Mouse (Mus musculus) liver, embryonic 14.5 days (tissue): ENCODE results near the gene Gm49320. TPM values are rescaled to one million over a fixed set of nuclear protein-coding genes. Genes with fewer than 3 reads are reported as not detected.

Source experiments
- ATAC-seq: fragments of 200-750 bp; cut with Nextera tagmentation; 2 replicates; pipeline ENCODE4 v1.8.0; 2017; ENCODE audit warnings: moderate number of reproducible peaks, mild to moderate bottlenecking, moderate library complexity; ENCODE audit not compliant: insufficient read depth
- DNase-seq, 3 experiments: peaks; one replicate each; pipeline ENCODE4 v3.0.0-alpha.2; 2012 to 2013; ENCODE audit warnings: low read depth in 3 of 3, low spot score in 3 of 3
- H3K27ac ChIP-seq: fragments of 300-500 bp; sonication (generic); 2 replicates; pipeline ENCODE4 v1.5.1; 2014; ENCODE audit warnings: moderate library complexity, mild to moderate bottlenecking, control low read depth, inconsistent platforms
- H3K27me3 ChIP-seq: fragments of 300-500 bp; sonication (generic); 2 replicates; pipeline ENCODE4 v1.6.1; 2014; ENCODE audit warnings: mild to moderate bottlenecking, low read length, moderate library complexity; ENCODE audit not compliant: control insufficient read depth, insufficient read depth
- H3K36me3 ChIP-seq: fragments of 300-500 bp; sonication (generic); replicated peaks from 2 replicates; pipeline ENCODE4 v1.6.1; 2014; ENCODE audit warnings: low read depth; ENCODE audit not compliant: control insufficient read depth, insufficient read depth
- H3K4me1 ChIP-seq, 2 experiments: fragments of 200-500 bp in 1 of 2; fragments of 300-500 bp in 1 of 2; sonication (generic) in 1 of 2; replicated peaks; 2 replicates each; pipeline ENCODE4 v1.6.1; 2012 to 2014; ENCODE audit warnings: antibody characterized with exemption in 1 of 2, inconsistent platforms in 1 of 2, low read length in 1 of 2; ENCODE audit not compliant: control insufficient read depth in 2 of 2, insufficient read depth in 2 of 2
- H3K4me2 ChIP-seq: fragments of 300-500 bp; sonication (generic); 2 replicates; pipeline ENCODE4 v1.6.1; 2014; ENCODE audit warnings: low read depth, mild to moderate bottlenecking, control low read depth, moderate library complexity
- H3K4me3 ChIP-seq, 2 experiments: fragments of 200-500 bp in 1 of 2; fragments of 300-500 bp in 1 of 2; sonication (generic) in 1 of 2; 2 replicates each; pipeline ENCODE4 v1.5.1; 2012 to 2014; ENCODE audit warnings: low read depth in 2 of 2, low read length in 2 of 2, mild to moderate bottlenecking in 2 of 2, control low read depth in 1 of 2, inconsistent platforms in 1 of 2, moderate library complexity in 1 of 2; ENCODE audit not compliant: insufficient read depth in 1 of 2
- H3K9ac ChIP-seq: fragments of 300-500 bp; sonication (generic); replicated peaks from 2 replicates; pipeline ENCODE4 v1.6.1; 2014; ENCODE audit warnings: mild to moderate bottlenecking, control low read depth, moderate library complexity
- H3K9me3 ChIP-seq: fragments of 300-500 bp; sonication (generic); 2 replicates; pipeline ENCODE4 v1.6.1; 2016; ENCODE audit warnings: low read length, mixed read lengths; ENCODE audit not compliant: control insufficient read depth
- CTCF ChIP-seq: IDR thresholded peaks from 2 replicates; pipeline ENCODE4 v1.5.1; 2016; ENCODE audit warnings: antibody characterized with exemption, low read depth, control low read depth
- EP300 ChIP-seq: IDR thresholded peaks from 2 replicates; pipeline ENCODE4 v1.6.1; 2016; ENCODE audit warnings: antibody characterized with exemption, low read depth
- WGBS: fragments of 180-500 bp; shearing (Covaris S2); extraction: QIAGEN DNeasy Blood & Tissue Kit; methylation state at CpG from one replicate; pipeline ENCODE4 v1.1.7; 2014; ENCODE audit not compliant: insufficient replicate concordance; 5-methylcytosine and 5-hydroxymethylcytosine counted together
- polyA plus RNA-seq, 2 experiments: library from polyadenylated mRNA; depleted of rRNA in 1 of 2; stranded (reverse) in 1 of 2; unstranded in 1 of 2; fragments of >200 nt; fragmentation: Nextera tagmentation in 1 of 2; extraction: Ambion mirVana in 1 of 2; gene quantifications; 2 replicates each; pipeline versions ENCODE4 v1.2.1 to v1.2.3; 2012 to 2014

Gene Gm49320
- polyA plus RNA-seq, 2 experiments = 0.14 to 0.47 TPM

DNA sequence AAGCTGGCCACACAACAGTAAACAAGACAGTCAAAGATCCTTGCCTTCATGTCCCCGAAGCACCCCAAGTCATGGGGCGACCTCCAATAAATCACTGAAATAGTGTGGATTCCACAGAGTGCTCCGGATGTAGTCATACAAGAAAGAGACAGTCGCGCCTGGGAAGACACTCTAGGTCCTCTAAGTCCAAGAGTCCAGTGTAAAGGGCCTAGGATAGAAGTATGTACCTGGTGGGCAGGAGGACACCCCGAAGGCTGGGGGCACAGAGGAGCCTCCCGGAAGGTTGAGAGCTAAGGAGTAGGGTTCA, 45.1 kb upstream of the Gm49320 start:
- DNase-seq = no peak
- no peak for ATAC-seq
- Histone ChIP-seq H3K4me2 (no peak overlapping the region), H3K9ac (no peak overlapping the region), H3K36me3 (no peaks in the 10 kb centered on the region), H3K4me3 (no peak overlapping the region), H3K27ac (no peak overlapping the region), H3K9me3 (no peaks in the 10 kb centered on the region), H3K4me1 (peaks cover 12 to 15% of the 10 kb centered on the region in 2 experiments), H3K27me3 (no peaks in the 10 kb centered on the region)
- TF ChIP-seq CTCF (no peak), EP300 (no peak)
- whole genome bisulfite sequencing = 48% methylated on average over 7 of the region's 7 CpGs

DNA sequence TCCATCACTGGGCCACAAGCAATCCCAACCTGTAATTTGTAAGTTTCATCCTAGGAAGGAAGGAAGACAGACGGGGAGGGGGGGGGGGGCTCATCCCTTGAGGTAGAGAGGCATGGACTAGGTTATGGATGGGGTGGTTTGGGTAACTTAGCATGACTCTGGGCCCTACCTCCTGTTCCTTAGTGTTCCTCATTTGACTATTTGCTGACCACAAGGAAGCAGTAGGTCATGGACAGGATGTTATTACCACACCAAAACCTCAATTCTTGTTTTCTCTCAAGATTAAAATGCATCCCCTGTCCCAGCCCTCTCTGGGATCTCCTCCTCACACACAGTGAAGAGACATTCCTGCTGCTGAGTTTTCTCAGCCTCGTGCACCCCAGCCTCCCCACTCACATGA, 37.3 kb upstream of the Gm49320 start:
- no peak overlapping the region for H3K27ac ChIP-seq
- no peak for ATAC-seq

DNA sequence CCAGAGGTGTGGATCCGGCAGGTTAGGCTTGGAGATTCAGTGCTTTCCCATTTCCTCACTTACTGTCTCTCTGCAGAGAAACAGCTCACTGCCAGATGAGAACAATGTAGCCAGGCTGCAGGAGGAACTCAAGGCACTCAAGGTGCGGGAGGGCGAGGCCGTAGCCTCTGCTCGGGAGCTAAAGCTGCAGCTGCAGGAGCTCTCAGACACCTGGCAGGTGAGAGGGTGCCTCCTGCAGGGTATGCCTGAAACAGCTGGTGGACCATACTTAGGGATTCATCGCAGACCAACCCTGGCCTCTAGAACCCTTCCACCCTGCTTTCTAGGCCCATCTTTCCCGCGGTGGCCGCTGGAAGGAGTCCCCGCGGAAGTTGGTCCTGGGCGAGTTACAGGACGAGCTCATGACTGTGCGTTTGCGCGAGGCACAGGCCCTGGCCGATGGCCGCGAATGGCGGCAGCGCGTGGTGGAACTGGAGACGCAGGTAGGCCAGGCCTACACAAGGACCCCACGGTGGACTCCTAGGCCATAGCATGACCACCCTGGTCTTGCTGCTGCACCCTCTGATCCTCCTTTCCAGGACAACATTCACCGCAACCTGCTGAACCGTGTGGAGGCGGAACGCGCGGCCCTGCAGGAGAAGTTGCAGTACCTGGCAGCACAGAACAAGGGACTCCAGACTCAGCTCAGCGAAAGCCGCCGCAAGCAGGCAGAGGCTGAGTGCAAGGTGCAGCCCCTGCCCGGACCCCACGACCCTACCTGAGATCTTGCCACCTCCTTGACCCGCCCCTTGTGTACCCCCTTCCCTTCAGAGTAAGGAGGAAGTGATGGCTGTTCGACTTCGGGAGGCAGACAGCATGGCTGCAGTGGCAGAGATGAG, 33.2 kb upstream of the Gm49320 start:
- Histone ChIP-seq H3K27ac (no peak overlapping the region), H3K4me2 (peak overlapping the region; percentile 26), H3K4me3 (no peak overlapping the region), H3K4me1 (no peaks in the 10 kb centered on the region; a peak in 1 of 4 replicates), H3K27me3 (peaks cover 26% of the 10 kb centered on the region), H3K36me3 (no peaks in the 10 kb centered on the region), H3K9me3 (no peaks in the 10 kb centered on the region), H3K9ac (no peak overlapping the region)
- ATAC-seq = 0 out of 2 replicates have a peak, but pooled peaks have one; percentile 2
- no peak for TF ChIP-seq EP300
- peak; percentile 33; the same call in 1 of the 2 replicates for TF ChIP-seq CTCF
- no peak for DNase-seq
- WGBS = 21% methylated on average over 38 of the region's 38 CpGs

More for the DNA sequence above, 37.3 kb upstream of the Gm49320 start:
- no peak for DNase-seq
- H3K4me1 ChIP-seq = no peaks in the 10 kb centered on the region
- H3K27me3 ChIP-seq = peaks cover 17% of the 10 kb centered on the region
- no peak overlapping the region for H3K4me3 ChIP-seq
- H3K4me2 ChIP-seq = no peak overlapping the region
- 25% methylated on average over 2 of the region's 2 CpGs for WGBS
- H3K9me3 ChIP-seq = no peaks in the 10 kb centered on the region
- H3K9ac ChIP-seq = no peak overlapping the region
- TF ChIP-seq EP300 (no peak), CTCF (no peak)
- no peaks in the 10 kb centered on the region for H3K36me3 ChIP-seq

- TF ChIP-seq EP300 = peak; percentile 26; the same call in 1 of the 2 replicates
- no peak for TF ChIP-seq CTCF
- WGBS = 10% methylated on average over 44 of the region's 44 CpGs
- peaks cover 26% of the 10 kb centered on the region for H3K27me3 ChIP-seq
- H3K4me1 ChIP-seq = no peaks in the 10 kb centered on the region; a peak in 1 of 4 replicates
- no peaks in the 10 kb centered on the region for H3K36me3 ChIP-seq
- H3K9ac ChIP-seq = no peak overlapping the region
- no peak overlapping the region for H3K4me3 ChIP-seq
- no peaks in the 10 kb centered on the region for H3K9me3 ChIP-seq
- peak overlapping the region; percentile 26 for H3K4me2 ChIP-seq
- H3K27ac ChIP-seq = no peak overlapping the region
- DNase-seq (no peak), ATAC-seq (peak; percentile 72)
These were observed 32.3 kb upstream of the Gm49320 start for GRCm38 (mm10) chr8:4206182-4207015.

DNA sequence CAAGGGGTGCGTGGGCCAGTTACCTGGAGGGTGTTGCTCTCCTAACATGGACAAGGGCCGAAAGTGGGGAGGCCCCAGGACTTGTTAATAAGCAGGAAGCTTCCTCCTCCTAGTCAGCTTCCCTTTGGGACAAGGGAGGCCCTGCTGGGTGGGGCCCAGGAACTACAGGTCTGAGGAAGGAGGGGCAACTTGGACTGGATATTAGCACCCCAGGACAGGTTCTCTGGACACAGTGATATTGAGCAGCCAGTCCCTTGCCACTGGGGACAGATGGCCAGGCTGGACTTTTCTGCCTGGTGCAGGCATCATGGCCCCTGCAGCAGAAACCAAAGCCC, 31.7 kb upstream of the Gm49320 start:
- Histone ChIP-seq H3K27ac (no peak overlapping the region), H3K27me3 (peaks cover 26% of the 10 kb centered on the region), H3K4me3 (no peak overlapping the region), H3K36me3 (no peaks in the 10 kb centered on the region), H3K9me3 (no peaks in the 10 kb centered on the region), H3K4me2 (no peak overlapping the region), H3K4me1 (no peaks in the 10 kb centered on the region; a peak in 1 of 4 replicates), H3K9ac (no peak overlapping the region)
- DNase-seq (no peak), ATAC-seq (no peak)
- no peak for TF ChIP-seq EP300
- no peak for TF ChIP-seq CTCF
- 42% methylated on average over 2 of the region's 2 CpGs for WGBS
